Mouse (Mus musculus) heart, adult 9 months (tissue): ENCODE results near the gene Trp53bp2.

Experiments
- DNase-seq, 2 experiments: peaks; one replicate each; pipeline ENCODE4 v3.0.0; 2022; ENCODE audit warnings: low spot score in 2 of 2

Gene Trp53bp2

GRCm38 (mm10) chr1:182500224-182500623 lies 91.3 kb downstream of the Trp53bp2 start:
- DNase-seq, result peak in 1 of 2 experiments; percentile 69

DNA sequence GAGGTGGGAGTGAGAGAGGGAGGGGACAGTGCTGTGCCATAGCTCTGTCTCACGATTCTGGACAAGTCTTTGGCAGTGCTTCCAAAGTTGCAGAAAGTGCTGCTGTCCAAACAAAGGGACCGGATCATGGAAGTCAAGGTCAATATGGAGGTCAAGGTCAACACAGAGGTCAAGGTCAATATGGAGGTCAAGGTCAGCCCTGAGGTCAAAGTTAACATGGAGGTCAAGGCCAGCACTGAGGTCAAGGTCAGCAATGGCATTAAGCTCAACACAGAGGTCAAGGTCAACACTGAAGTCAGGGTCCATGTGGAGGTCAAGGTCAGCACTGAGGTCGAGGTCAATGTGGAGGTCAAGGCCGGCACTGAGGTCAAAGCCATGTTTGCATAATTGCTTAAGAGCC lies 91.9 kb downstream of the Trp53bp2 start:
- DNase-seq, result no peak

GRCm38 (mm10) chr1:182501815-182502405 lies 92.9 kb downstream of the Trp53bp2 start:
- peak; percentile 61 to 71 for DNase-seq

- no peak for DNase-seq
Observed at GRCm38 (mm10) chr1:182502491-182503050, 93.6 kb downstream of the Trp53bp2 start.

- no peak for DNase-seq
Observed at GRCm38 (mm10) chr1:182503206-182503900, 94.4 kb downstream of the Trp53bp2 start.

- DNase-seq, result peak; percentile 80 to 81
Observed at GRCm38 (mm10) chr1:182504223-182504622, 95.3 kb downstream of the Trp53bp2 start.

DNA sequence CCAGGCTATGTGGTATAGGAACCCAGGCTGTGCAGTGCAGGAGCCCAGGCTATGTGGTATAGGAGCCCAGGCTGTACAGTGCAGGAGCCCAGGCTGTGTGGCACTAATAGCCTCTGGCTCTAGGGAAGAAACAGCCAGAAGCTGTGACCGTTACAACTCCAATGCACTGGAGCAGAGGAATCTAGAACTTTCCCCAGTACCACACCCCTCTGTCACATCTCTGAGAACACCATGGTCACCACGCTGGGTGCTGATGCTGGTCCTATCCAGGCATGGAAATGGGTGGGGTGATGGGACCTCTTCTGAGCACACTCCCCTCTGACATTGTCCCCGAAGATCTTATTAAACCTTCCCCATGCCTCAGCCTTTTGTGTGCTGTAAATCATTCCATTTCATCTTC lies 96.3 kb downstream of the Trp53bp2 start:
- no peak for DNase-seq

GRCm38 (mm10) chr1:182506229-182506986 lies 97.4 kb downstream of the Trp53bp2 start:
- DNase-seq, result peak; percentile 87 to 92

- DNase-seq, result no peak
Observed at GRCm38 (mm10) chr1:182509110-182509797, 100.3 kb downstream of the Trp53bp2 start.

- no peak for DNase-seq
Observed at GRCm38 (mm10) chr1:182511073-182511472, 102.1 kb downstream of the Trp53bp2 start.

DNA sequence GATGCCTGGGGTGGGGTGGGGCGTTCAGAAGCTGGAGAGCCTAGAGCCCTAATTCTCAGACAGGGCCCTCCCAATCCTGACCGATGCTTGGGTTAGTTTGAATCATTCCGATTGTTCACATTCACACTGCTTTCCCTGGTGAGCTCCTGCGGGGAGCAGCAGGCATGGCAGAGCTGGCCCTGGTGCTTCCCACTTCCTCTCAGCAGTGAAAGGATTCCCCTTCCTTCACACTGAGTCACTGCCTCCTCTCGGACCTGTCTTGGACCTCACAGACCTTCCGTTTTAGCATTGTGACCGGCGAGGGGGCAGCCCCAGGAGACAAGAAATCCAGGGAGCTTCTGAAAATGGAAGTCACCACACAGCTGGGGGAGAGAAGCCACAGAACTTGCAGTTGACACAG lies 102.8 kb downstream of the Trp53bp2 start:
- DNase-seq, result no peak
